Mouse (Mus musculus) ES-E14 (cell line): ENCODE results near the gene Rps8. TPM values are rescaled to one million over a fixed set of nuclear protein-coding genes. Genes with fewer than 3 reads are reported as not detected.

Experiments
- DNase-seq: peaks from one replicate; pipeline ENCODE4 v3.0.0-alpha.2; 2013; ENCODE audit warnings: low read depth, low spot score
- H3K27ac ChIP-seq: 2 replicates; pipeline ENCODE4 v1.5.1; 2012; ENCODE audit warnings: low read depth, mild to moderate bottlenecking, low read length, moderate library complexity, mixed read lengths; ENCODE audit not compliant: poor library complexity, insufficient read depth, severe bottlenecking
- H3K36me3 ChIP-seq: 2 replicates; pipeline ENCODE4 v1.6.1; 2012; ENCODE audit warnings: mild to moderate bottlenecking, low read length, moderate library complexity, mixed read lengths; ENCODE audit not compliant: control insufficient read depth, poor library complexity, insufficient read depth, severe bottlenecking
- H3K4me1 ChIP-seq, 2 experiments: fragments of 150-350 bp in 1 of 2; sonication (generic) in 1 of 2; 2 replicates each; pipeline ENCODE4 v1.6.1; 2012; ENCODE audit warnings: low read length in 2 of 2, mild to moderate bottlenecking in 1 of 2, mixed read lengths in 1 of 2; ENCODE audit not compliant: control insufficient read depth in 2 of 2, insufficient read depth in 2 of 2, poor library complexity in 1 of 2
- H3K4me3 ChIP-seq, 2 experiments: fragments of 150-350 bp in 1 of 2; sonication (generic) in 1 of 2; 2 replicates each; pipeline ENCODE4 v1.5.1; 2012; ENCODE audit warnings: low read length in 2 of 2, low read depth in 1 of 2, mild to moderate bottlenecking in 1 of 2, mixed read lengths in 1 of 2; ENCODE audit not compliant: insufficient read depth in 1 of 2, poor library complexity in 1 of 2, severe bottlenecking in 1 of 2
- H3K9ac ChIP-seq: 2 replicates; pipeline ENCODE4 v1.6.1; 2012; ENCODE audit warnings: low read depth, mild to moderate bottlenecking, low read length, mixed read lengths; ENCODE audit not compliant: poor library complexity, insufficient read depth, severe bottlenecking
- H3K9me3 ChIP-seq: fragments of 150-350 bp; sonication (generic); 2 replicates; pipeline ENCODE4 v1.6.1; 2012; ENCODE audit warnings: low read depth, mild to moderate bottlenecking, low read length; ENCODE audit not compliant: control insufficient read depth, insufficient read depth
- CHD2 ChIP-seq: IDR thresholded peaks from 2 replicates; pipeline ENCODE4 v1.6.1; 2014; ENCODE audit warnings: mild to moderate bottlenecking, low read depth, low read length, inconsistent platforms
- HCFC1 ChIP-seq: IDR thresholded peaks from 2 replicates; pipeline ENCODE4 v1.6.1; 2012; ENCODE audit warnings: low read length, inconsistent platforms, borderline replicate concordance; ENCODE audit not compliant: insufficient read depth
- MAFK ChIP-seq: IDR thresholded peaks from 2 replicates; pipeline ENCODE4 v1.6.1; 2014; ENCODE audit warnings: mild to moderate bottlenecking, low read depth, low read length, inconsistent platforms; ENCODE audit not compliant: insufficient read depth
- ZC3H11A ChIP-seq: IDR thresholded peaks from 2 replicates; pipeline ENCODE4 v1.6.1; 2012; ENCODE audit warnings: low read depth, mild to moderate bottlenecking, inconsistent platforms, low read length, borderline replicate concordance
- ZNF384 ChIP-seq: IDR thresholded peaks from 2 replicates; pipeline ENCODE4 v1.6.1; 2012; ENCODE audit warnings: low read depth, low read length, inconsistent platforms
- in situ Hi-C, 2 experiments: fragments of 600-800 bp; cut with MboI; formaldehyde crosslinking; loops; one replicate each; pipeline ENCODE4 v1.15.1; 2025; ENCODE audit warnings: low sequenced_read_pairs in 2 of 2, inconsistent platforms in 1 of 2; ENCODE audit not compliant: unreplicated experiment in 2 of 2
- total RNA-seq: library from RNA; depleted of rRNA; stranded (reverse); fragments of 300-350 nt; gene quantifications from 2 replicates; pipeline ENCODE4 v1.2.3, GENCODE M21; 2012

Gene Rps8
- total RNA-seq, 1 experiment = 3,133 TPM

DNA sequence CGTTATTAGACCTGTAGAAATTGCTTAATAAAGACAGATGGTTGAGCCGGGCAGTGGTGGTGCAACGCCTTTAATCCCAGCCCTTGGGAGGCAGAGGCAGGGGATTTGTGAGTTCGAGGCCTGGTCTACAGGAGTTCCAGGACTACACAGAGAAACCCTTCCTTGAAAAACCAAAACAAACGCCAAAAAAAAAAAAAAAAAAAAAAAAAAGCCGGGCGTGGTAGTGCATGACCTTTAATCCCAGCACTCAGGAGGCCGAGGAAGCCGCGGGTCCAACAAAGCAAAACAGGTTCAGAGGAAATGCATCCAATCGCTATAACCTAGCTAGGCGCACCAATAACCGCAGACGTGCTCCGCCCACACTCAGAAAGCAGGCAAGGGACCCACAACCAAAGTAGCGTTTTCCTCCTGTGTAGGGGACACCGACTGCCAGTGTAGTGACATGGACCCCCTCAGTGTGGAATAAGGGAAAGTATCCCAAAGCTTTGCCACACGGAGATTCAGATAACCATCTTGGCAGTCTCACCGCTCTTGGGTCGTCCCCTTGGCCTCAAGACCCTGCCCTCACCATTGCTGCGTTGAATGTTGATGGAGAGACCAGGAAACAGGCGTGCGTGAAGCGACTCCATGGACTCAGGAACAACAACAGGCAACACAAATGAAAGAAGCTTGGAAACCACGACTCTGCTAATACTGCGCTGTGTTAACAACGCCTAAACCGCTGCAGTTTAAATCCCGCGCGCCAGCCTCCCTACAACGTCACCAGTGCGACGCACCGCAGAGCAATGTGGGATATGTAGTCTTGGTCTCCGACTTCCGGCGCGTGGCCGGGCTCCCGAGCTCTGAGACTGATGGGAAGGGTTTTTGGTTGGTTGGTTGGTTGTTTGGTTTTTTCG lies 26.1 kb upstream of the Rps8 start, which contains the start of gene Kif2c:
Gene Kif2c (minus strand): TSS at position 777 of the 896 bp plus-strand sequence.
- peak within 1 kb of the TSS; percentile 86 for H3K9ac ChIP-seq
- DNase-seq = peak; percentile 90
- no peaks in the 10 kb centered on the region for H3K9me3 ChIP-seq
- in situ Hi-C loops = no loop called here
- peaks cover 0 to 2% of the 10 kb centered on the region in 2 experiments; a peak in 1 of 4 replicates for H3K4me1 ChIP-seq
- H3K27ac ChIP-seq = peak within 1 kb of the TSS; percentile 85
- peaks cover 25% of the 10 kb centered on the region for H3K36me3 ChIP-seq
- peak within 1 kb of the TSS; percentile 89 to 92 for H3K4me3 ChIP-seq
- TF ChIP-seq ZC3H11A (no peak), ZNF384 (peak; percentile 90), HCFC1 (peak; percentile 100), MAFK (no peak), CHD2 (peak; percentile 79; the same call in 1 of the 2 replicates)

DNA sequence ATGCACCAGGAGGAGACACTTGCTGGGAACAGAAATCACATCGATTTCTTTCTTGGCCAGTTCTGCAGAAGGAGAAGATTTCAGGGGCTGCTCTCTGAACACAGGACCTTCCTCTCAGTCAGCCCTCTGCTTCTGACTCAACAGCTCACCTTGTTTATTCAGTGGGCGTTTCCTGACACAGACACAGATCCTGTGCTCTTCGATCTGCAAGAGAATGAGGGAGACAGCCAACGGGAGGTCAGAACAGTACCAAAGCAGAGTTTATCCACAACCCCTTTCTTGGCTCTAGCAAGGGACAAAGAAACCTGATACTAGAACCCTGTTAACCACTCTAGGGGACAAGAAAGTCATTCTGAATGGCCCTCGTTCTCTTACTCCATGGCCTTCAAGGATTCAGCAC lies 13.9 kb upstream of the Rps8 start:
- no peak overlapping the region for H3K9ac ChIP-seq
- no peaks in the 10 kb centered on the region for H3K9me3 ChIP-seq
- DNase-seq = no peak
- H3K4me3 ChIP-seq = no peak overlapping the region
- in situ Hi-C loops = no loop called here
- H3K27ac ChIP-seq = peak overlapping the region; percentile 75
- TF ChIP-seq ZC3H11A = no peak
- no peak for TF ChIP-seq MAFK
- no peak for TF ChIP-seq CHD2
- no peak for TF ChIP-seq ZNF384
- TF ChIP-seq HCFC1 = no peak
- H3K4me1 ChIP-seq = peaks cover 2 to 15% of the 10 kb centered on the region in 2 experiments; a peak in 2 of 4 replicates
- peaks cover 80% of the 10 kb centered on the region for H3K36me3 ChIP-seq

DNA sequence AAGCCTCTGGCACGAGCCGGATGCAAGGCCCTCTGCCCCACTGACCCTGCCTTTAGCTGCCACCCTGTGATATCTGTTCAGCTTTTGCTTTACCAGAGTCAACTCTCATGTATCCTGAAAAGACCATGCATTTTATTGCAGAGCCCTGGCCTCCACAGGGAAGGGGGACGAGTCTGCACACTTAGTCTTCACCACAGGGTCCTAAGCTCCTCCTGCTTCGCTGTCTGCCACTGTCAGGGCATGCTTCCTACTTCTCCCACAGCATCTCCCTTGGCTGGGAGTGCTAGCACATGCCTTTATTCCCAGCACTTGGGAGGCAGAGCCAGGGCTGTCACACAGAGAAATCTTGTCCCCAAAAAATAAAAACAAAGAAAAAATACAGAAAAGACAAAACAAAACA lies 5.1 kb upstream of the Rps8 start:
- H3K4me1 ChIP-seq = peaks cover 0 to 7% of the 10 kb centered on the region in 2 experiments; a peak in 2 of 4 replicates
- TF ChIP-seq ZC3H11A = no peak
- no peak for TF ChIP-seq HCFC1

GRCm38 (mm10) chr4:117159666-117160065 lies 3.6 kb upstream of the Rps8 start:
- Histone ChIP-seq H3K27ac (no peak overlapping the region), H3K4me1 (peaks cover 0 to 7% of the 10 kb centered on the region in 2 experiments; a peak in 2 of 4 replicates), H3K9ac (peak overlapping the region; percentile 4), H3K9me3 (no peaks in the 10 kb centered on the region), H3K4me3 (no peak overlapping the region), H3K36me3 (peaks cover 41% of the 10 kb centered on the region)
- in situ Hi-C loops = no loop called here
- no peak for DNase-seq
- TF ChIP-seq MAFK (no peak), ZC3H11A (no peak), CHD2 (no peak), ZNF384 (no peak)

More for the DNA sequence above, 5.1 kb upstream of the Rps8 start:
- Histone ChIP-seq H3K27ac (no peak overlapping the region), H3K36me3 (peaks cover 44% of the 10 kb centered on the region), H3K9me3 (no peaks in the 10 kb centered on the region), H3K9ac (no peak overlapping the region), H3K4me3 (no peak overlapping the region)
- no peak for DNase-seq
- in situ Hi-C loops = no loop called here
